Mouse (Mus musculus): Measurements from ENCODE around the gene 9530053A07Rik. TPM values are rescaled to one million over a fixed set of nuclear protein-coding genes. Genes with fewer than 3 reads are reported as not detected.

Gene 9530053A07Rik
- polyA plus RNA-seq, 1 experiment from 2014 or later, result 0.04 TPM

DNA sequence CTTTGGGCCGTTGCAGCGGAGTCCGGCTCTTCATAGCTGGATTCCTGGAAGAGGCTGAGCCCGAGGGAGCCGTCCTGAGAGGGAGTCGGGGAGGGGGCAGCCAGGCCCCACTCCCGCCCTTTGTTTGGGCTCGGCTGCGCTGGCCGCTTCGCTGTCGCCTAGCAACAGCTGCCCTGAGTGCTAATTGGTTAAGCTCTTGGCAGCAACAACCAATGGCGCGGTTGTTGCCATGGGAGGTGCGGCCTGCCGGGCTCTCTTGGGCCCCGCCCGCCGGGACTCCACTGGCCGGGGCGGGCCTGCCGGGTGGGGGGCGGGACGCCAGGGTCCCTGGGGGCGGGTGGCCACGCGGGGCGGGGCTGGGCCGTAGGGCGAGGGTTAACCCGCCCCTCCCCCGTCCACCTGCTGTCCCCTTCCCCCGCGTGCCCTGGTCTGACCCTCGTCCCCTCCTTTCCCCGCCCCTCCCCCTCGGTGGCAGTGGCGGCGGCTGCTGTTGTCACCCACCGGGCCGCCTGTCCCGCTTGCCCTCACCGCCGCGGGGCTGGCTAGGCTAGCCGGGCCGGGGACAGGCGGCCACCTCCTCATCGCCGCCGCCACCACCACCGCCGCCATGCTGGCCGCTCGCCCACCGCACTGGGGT, 50.6 kb downstream of the 9530053A07Rik start:
- Histone ChIP-seq H3K4me3 (peak overlapping the region; percentile 97), H3K36me3 (peaks cover 75% of the 10 kb centered on the region), H3K27ac (peak overlapping the region; percentile 86), H3K9me3 (no peaks in the 10 kb centered on the region), H3K9ac (peak overlapping the region; percentile 83), H3K27me3 (no peaks in the 10 kb centered on the region), H3K4me2 (replicated peaks) (peak overlapping the region; percentile 90), H3K4me1 (peaks cover 13% of the 10 kb centered on the region)
- peak; percentile 90 for ATAC-seq (ENCODE audit: insufficient number of reproducible peaks, insufficient read depth, low FRiP score, low TSS enrichment)
- WGBS, result 2% methylated on average over 49 of the region's 56 CpGs

- H3K9me3 ChIP-seq, result no peaks in the 10 kb centered on the region
- no peaks in the 10 kb centered on the region for H3K27me3 ChIP-seq
- peak overlapping the region; percentile 83; the same call in 1 of the 2 replicates for H3K9ac ChIP-seq
- ATAC-seq (ENCODE audit: insufficient number of reproducible peaks, insufficient read depth, low FRiP score, low TSS enrichment), result no peak
- H3K36me3 ChIP-seq, result peaks cover 75% of the 10 kb centered on the region
- WGBS, result 83% methylated on average over 5 of the region's 5 CpGs
- H3K4me1 ChIP-seq, result peaks cover 13% of the 10 kb centered on the region
- H3K4me2 ChIP-seq (replicated peaks), result peak overlapping the region; percentile 90
- H3K27ac ChIP-seq, result peak overlapping the region; percentile 86; the same call in 1 of the 2 replicates
- peak overlapping the region; percentile 97 for H3K4me3 ChIP-seq
Observed at GRCm38 (mm10) chr7:28180890-28181289, 51.6 kb downstream of the 9530053A07Rik start.

DNA sequence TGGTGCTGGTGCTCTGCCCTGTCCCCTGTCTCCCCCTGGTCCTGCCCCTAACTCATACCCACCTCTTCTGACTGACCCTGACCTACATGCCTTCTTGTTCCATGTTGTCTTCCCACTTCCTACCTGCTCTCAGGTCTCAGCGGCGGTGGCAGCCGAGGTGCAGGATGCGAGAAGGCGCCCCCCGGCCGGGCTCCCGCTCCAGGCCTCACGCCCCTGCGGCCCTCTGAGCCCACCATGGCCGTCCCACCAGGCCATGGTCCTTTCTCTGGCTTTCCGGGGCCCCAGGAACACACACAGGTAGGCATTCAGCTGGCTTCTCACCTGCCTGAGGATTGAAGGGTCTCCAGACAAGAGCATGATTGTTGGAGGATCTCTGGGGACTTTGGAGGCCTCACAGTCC, 52.1 kb downstream of the 9530053A07Rik start:
- ATAC-seq (ENCODE audit: insufficient number of reproducible peaks, insufficient read depth, low FRiP score, low TSS enrichment), result no peak

GRCm38 (mm10) chr7:28182320-28182719, 53.1 kb downstream of the 9530053A07Rik start:
- Histone ChIP-seq H3K4me1 (peaks cover 13% of the 10 kb centered on the region), H3K36me3 (peaks cover 75% of the 10 kb centered on the region), H3K4me2 (replicated peaks) (no peak overlapping the region), H3K9ac (no peak overlapping the region), H3K27me3 (no peaks in the 10 kb centered on the region), H3K4me3 (no peak overlapping the region), H3K9me3 (no peaks in the 10 kb centered on the region), H3K27ac (no peak overlapping the region)
- no peak for ATAC-seq (ENCODE audit: insufficient number of reproducible peaks, insufficient read depth, low FRiP score, low TSS enrichment)
- WGBS, result 97% methylated on average over 21 of the region's 22 CpGs

More for the DNA sequence above, 52.1 kb downstream of the 9530053A07Rik start:
- H3K9me3 ChIP-seq, result no peaks in the 10 kb centered on the region
- peak overlapping the region; percentile 97; the same call in 1 of the 2 replicates for H3K4me3 ChIP-seq
- H3K9ac ChIP-seq, result peak overlapping the region; percentile 83; the same call in 1 of the 2 replicates
- WGBS, result 98% methylated on average over 12 of the region's 12 CpGs
- peak overlapping the region; percentile 90 for H3K4me2 ChIP-seq (replicated peaks)
- H3K36me3 ChIP-seq, result peaks cover 75% of the 10 kb centered on the region
- peaks cover 13% of the 10 kb centered on the region for H3K4me1 ChIP-seq
- no peaks in the 10 kb centered on the region for H3K27me3 ChIP-seq
- no peak overlapping the region for H3K27ac ChIP-seq

DNA sequence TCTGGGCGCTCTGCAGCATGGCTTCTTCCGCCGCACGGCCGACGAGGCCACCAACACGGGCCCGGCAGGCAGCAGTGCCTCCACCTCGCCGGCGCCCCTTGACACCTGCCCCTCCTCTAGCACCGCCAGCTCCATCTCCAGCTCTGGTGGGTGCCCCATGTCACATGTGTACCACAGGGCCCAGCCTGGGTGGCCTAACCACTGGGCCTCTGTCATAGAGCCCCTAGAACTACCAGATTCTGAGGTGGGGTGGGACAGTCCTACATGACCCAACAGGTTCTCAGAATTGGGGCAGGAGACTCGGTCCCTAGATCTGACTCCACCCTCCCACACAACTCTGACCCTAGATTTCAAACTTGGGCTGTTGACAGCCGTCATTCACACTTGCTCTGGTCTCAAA, 56.6 kb downstream of the 9530053A07Rik start:
- ATAC-seq (ENCODE audit: insufficient number of reproducible peaks, insufficient read depth, low FRiP score, low TSS enrichment), result no peak
- H3K9me3 ChIP-seq, result no peaks in the 10 kb centered on the region
- no peak overlapping the region for H3K9ac ChIP-seq
- H3K36me3 ChIP-seq, result peaks cover 98% of the 10 kb centered on the region
- H3K4me2 ChIP-seq (replicated peaks), result no peak overlapping the region
- peaks cover 8% of the 10 kb centered on the region for H3K4me1 ChIP-seq
- H3K27me3 ChIP-seq, result no peaks in the 10 kb centered on the region
- WGBS, result 94% methylated on average over 12 of the region's 14 CpGs
- H3K27ac ChIP-seq, result no peak overlapping the region
- H3K4me3 ChIP-seq, result no peak overlapping the region

DNA sequence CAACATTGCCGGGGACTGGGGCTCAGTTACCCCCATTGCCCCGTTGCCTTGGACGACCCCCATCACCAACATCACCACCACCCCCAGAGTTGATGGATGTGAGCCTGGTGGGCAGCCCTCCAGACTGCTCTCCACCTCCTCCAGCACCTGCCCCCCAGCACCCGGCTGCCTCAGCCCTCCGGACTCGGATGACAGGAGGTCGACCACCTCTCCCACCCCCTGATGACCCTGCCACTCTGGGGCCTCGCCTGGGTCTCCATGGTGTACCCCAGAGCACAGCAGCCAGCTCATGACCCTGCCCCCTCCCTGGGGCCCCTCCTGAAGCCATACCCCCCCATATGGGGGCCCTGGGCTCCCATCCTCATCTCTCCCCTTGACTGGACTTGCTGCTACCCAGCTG, 57.4 kb downstream of the 9530053A07Rik start:
- WGBS, result 86% methylated on average over 8 of the region's 8 CpGs
- Histone ChIP-seq H3K27ac (no peak overlapping the region), H3K4me1 (peaks cover under 1% of the 10 kb centered on the region; the same call in 1 of the 2 replicates), H3K9ac (no peak overlapping the region), H3K27me3 (no peaks in the 10 kb centered on the region), H3K36me3 (peaks cover 97% of the 10 kb centered on the region), H3K4me3 (no peak overlapping the region), H3K9me3 (no peaks in the 10 kb centered on the region), H3K4me2 (replicated peaks) (no peak overlapping the region)
- no peak for ATAC-seq (ENCODE audit: insufficient number of reproducible peaks, insufficient read depth, low FRiP score, low TSS enrichment)

- H3K4me2 ChIP-seq (replicated peaks), result no peak overlapping the region
- no peak overlapping the region for H3K27ac ChIP-seq
- H3K9ac ChIP-seq, result no peak overlapping the region
- peaks cover 80% of the 10 kb centered on the region for H3K36me3 ChIP-seq
- H3K4me1 ChIP-seq, result no peaks in the 10 kb centered on the region
- no peaks in the 10 kb centered on the region for H3K27me3 ChIP-seq
- no peak overlapping the region for H3K4me3 ChIP-seq
- H3K9me3 ChIP-seq, result no peaks in the 10 kb centered on the region
- 89% methylated on average over 3 of the region's 3 CpGs for WGBS
- no peak for ATAC-seq (ENCODE audit: insufficient number of reproducible peaks, insufficient read depth, low FRiP score, low TSS enrichment)
Observed at GRCm38 (mm10) chr7:28191489-28191888, 62.2 kb downstream of the 9530053A07Rik start.

DNA sequence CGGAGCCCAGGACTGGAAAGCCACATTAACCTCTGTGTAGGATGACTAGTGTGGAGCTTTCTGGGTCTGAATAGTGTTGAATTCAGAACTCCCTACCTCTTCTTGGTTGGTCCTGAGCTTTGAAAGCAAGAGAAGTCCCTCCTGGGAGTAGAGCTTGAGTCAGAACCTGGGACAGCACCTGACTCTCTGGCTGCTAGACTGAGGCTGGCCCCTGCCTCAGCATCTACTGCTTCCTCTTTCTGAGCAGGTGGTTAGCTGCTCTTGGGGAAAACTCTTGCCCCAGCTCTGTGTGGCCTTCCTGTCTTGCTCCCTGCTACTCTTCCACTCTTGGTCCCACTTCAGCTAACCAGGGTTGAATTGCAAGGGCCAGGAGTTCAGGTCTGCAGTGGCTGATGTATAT, 62.6 kb downstream of the 9530053A07Rik start:
- Histone ChIP-seq H3K4me3 (no peak overlapping the region), H3K9ac (no peak overlapping the region), H3K27ac (no peak overlapping the region), H3K9me3 (no peaks in the 10 kb centered on the region), H3K27me3 (no peaks in the 10 kb centered on the region), H3K36me3 (peaks cover 80% of the 10 kb centered on the region), H3K4me2 (replicated peaks) (no peak overlapping the region), H3K4me1 (no peaks in the 10 kb centered on the region)
- WGBS, result 93% methylated on average over 1 of the region's 1 CpGs
- no peak for ATAC-seq (ENCODE audit: insufficient number of reproducible peaks, insufficient read depth, low FRiP score, low TSS enrichment)

DNA sequence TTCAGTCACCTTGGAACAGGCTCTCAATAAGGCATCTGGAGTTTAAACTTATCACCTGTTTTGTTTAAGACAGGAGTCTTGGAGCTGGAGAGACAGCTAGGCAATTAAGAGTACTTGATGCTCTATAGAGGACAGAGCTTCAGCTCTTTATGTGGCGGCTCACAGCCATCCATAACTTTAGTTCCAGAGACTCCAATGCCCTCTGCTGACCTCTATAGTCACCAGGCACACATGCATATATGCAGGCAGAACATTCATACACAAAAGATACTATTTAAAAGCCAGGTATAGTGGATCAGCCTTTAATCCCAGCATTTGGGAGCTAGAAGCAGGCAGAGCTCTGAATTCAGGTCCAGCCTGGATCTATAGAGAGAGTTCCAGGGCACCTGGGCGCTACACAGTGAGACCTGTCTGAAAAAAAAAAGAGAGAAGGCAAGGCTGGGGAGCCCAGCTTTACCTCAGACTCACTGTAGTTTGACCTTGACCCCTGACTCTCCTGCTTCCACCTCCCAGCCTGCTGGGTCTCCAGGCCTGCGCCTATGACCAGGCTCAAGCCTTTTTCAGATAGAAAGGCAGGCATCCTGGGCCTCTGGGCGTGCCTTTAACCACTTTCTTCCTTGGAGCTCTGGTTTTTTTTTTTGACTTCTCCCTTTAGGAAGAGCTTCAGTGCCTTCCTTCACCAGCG, 66.3 kb downstream of the 9530053A07Rik start:
- Histone ChIP-seq H3K27me3 (no peaks in the 10 kb centered on the region), H3K4me1 (no peaks in the 10 kb centered on the region), H3K9ac (no peak overlapping the region), H3K4me2 (replicated peaks) (no peak overlapping the region), H3K4me3 (no peak overlapping the region), H3K36me3 (peaks cover 59% of the 10 kb centered on the region), H3K27ac (no peak overlapping the region), H3K9me3 (no peaks in the 10 kb centered on the region)
- WGBS, result 90% methylated on average over 5 of the region's 5 CpGs
- no peak for ATAC-seq (ENCODE audit: insufficient number of reproducible peaks, insufficient read depth, low FRiP score, low TSS enrichment)

GRCm38 (mm10) chr7:28196528-28196927, 67.3 kb downstream of the 9530053A07Rik start:
- WGBS, result 71% methylated on average over 14 of the region's 14 CpGs
- H3K36me3 ChIP-seq, result peaks cover 51% of the 10 kb centered on the region
- H3K4me2 ChIP-seq (replicated peaks), result no peak overlapping the region
- no peaks in the 10 kb centered on the region for H3K9me3 ChIP-seq
- no peak overlapping the region for H3K4me3 ChIP-seq
- H3K27me3 ChIP-seq, result no peaks in the 10 kb centered on the region
- H3K4me1 ChIP-seq, result no peaks in the 10 kb centered on the region
- H3K27ac ChIP-seq, result no peak overlapping the region
- no peak overlapping the region for H3K9ac ChIP-seq
- ATAC-seq (ENCODE audit: insufficient number of reproducible peaks, insufficient read depth, low FRiP score, low TSS enrichment), result no peak

DNA sequence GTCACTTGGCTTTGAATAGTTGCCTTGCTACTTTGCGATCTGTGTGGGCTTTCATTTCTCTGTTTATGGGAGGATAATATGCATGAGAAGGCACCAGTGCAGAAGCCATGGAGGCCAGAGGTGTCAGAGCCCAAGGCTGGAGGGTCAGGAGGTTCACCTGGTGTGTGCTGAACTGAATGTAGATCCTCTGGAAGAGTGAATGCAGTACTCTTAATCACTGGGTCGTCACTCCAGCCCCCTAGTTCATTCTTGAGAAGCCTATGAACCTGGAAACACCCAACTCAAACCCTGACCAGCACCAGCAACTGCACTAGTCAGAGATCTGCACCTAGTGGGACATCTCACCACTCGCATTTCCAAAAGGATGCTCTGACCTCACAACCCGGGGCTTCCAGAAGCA, 69.8 kb downstream of the 9530053A07Rik start:
- Histone ChIP-seq H3K9me3 (no peaks in the 10 kb centered on the region), H3K27ac (no peak overlapping the region), H3K4me2 (replicated peaks) (no peak overlapping the region), H3K9ac (no peak overlapping the region), H3K36me3 (peaks cover 28% of the 10 kb centered on the region), H3K27me3 (no peaks in the 10 kb centered on the region), H3K4me3 (no peak overlapping the region), H3K4me1 (no peaks in the 10 kb centered on the region)
- no peak for ATAC-seq (ENCODE audit: insufficient number of reproducible peaks, insufficient read depth, low FRiP score, low TSS enrichment)
- 71% methylated on average over 4 of the region's 4 CpGs for WGBS

Data from embryonic facial prominence, embryonic 12.5 days (tissue).